Mouse (Mus musculus) CH12.LX (cell line): ENCODE measurements at regions not wholly inside any gene's neighbourhood (a gene's known extent, or its start where the extent isn't known, plus 50 kb on each side); places are given as distances from the start of the nearest gene placed in this dataset.

Experiments used
- CTCF ChIP-seq, 2 experiments: IDR thresholded peaks in 1 of 2; conservative IDR thresholded peaks in 1 of 2; 2 replicates each; pipeline ENCODE4 v1.5.1; 2011 to 2012; ENCODE audit warnings: low read depth in 2 of 2, low read length in 2 of 2, improper control_type of control experiment in 1 of 2, inconsistent platforms in 1 of 2, mild to moderate bottlenecking in 1 of 2, moderate library complexity in 1 of 2
- EP300 ChIP-seq: IDR thresholded peaks from 2 replicates; pipeline ENCODE4 v1.6.1; 2011; ENCODE audit warnings: low read length, improper control_type of control experiment
- JUN ChIP-seq: IDR thresholded peaks from 2 replicates; pipeline ENCODE4 v1.6.1; 2011; ENCODE audit warnings: low read depth, mild to moderate bottlenecking, low read length, improper control_type of control experiment, moderate library complexity; ENCODE audit not compliant: insufficient read depth
- MAX ChIP-seq: IDR thresholded peaks from 2 replicates; pipeline ENCODE4 v1.6.1; 2011; ENCODE audit warnings: low read length, improper control_type of control experiment
- POLR2A ChIP-seq: IDR thresholded peaks from 2 replicates; pipeline ENCODE4 v1.6.1; 2011; ENCODE audit warnings: low read depth, mild to moderate bottlenecking, improper control_type of control experiment, low read length
- RCOR1 ChIP-seq: conservative IDR thresholded peaks from 2 replicates; pipeline ENCODE4 v1.6.1; 2012; ENCODE audit warnings: low read depth, mild to moderate bottlenecking, inconsistent platforms, low read length, improper control_type of control experiment
- USF1 ChIP-seq: IDR thresholded peaks from 2 replicates; pipeline ENCODE4 v1.6.1; 2014; ENCODE audit warnings: low read depth, mild to moderate bottlenecking, inconsistent platforms, low read length, improper control_type of control experiment
- ZMIZ1 ChIP-seq: IDR thresholded peaks from 2 replicates; pipeline ENCODE4 v1.6.1; 2012; ENCODE audit warnings: low read depth, mild to moderate bottlenecking, inconsistent platforms, low read length, improper control_type of control experiment

DNA sequence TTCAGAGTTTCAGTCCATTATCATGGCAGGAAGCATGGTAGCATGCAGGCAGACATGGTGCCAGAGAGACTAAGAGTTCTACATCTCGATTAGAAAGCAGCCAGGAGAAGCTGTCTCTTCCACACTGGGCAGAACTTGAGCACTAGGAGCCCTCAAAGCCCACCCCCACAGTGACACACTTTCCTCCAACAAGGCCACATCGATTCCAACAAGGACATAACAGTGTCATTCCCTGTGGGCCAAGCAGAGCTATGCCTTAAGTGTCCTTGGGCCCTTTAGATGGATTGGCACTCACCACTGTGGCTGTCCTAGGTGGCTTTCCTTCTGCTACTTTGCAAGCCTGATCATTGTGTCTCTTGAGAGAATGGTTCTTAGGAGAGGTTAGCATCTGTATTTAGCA lies 99.5 kb upstream of the Dazl start:
- no peak for TF ChIP-seq RCOR1
- no peak for TF ChIP-seq POLR2A
- no peak for TF ChIP-seq CTCF (conservative IDR thresholded peaks at IDR 0.05 in 1 of 2, IDR thresholded peaks at IDR 0.05 in 1 of 2; ENCODE audit: low read depth in 2 of 2, low read length in 2 of 2)
- no peak for TF ChIP-seq USF1
- TF ChIP-seq JUN, result no peak
- TF ChIP-seq MAX, result no peak
- TF ChIP-seq ZMIZ1, result no peak
- TF ChIP-seq EP300, result no peak
